Mouse (Mus musculus) kidney, postnatal 4 days (tissue): ENCODE results near the gene Olfr866.

ENCODE experiments used
- DNase-seq, 2 experiments: peaks; one replicate each; pipeline ENCODE4 v3.0.0; 2021; ENCODE audit warnings: mixed read lengths in 2 of 2

The Olfr866 gene

DNA sequence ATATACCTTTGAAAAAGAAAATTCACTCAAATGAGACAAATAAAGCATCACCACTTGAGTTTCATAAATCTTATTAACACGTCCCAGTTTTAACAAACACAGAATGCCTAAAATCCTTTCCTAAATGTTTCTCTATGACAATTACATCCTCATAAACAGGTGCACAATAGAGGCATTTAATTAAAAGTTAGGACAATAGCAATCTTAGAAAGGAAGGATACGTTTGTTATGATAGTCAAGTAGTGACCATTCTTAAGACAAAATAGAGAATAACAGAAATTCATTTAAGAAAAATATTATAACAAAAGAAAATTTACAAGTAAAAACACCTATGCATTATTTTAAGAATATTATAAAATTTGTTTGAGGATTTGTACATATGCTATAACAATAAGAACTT, at the start of gene Olfr866:
TSS of gene Olfr866 (minus strand) at position 101 of the 400 bp plus-strand sequence.
- no peak for DNase-seq

DNA sequence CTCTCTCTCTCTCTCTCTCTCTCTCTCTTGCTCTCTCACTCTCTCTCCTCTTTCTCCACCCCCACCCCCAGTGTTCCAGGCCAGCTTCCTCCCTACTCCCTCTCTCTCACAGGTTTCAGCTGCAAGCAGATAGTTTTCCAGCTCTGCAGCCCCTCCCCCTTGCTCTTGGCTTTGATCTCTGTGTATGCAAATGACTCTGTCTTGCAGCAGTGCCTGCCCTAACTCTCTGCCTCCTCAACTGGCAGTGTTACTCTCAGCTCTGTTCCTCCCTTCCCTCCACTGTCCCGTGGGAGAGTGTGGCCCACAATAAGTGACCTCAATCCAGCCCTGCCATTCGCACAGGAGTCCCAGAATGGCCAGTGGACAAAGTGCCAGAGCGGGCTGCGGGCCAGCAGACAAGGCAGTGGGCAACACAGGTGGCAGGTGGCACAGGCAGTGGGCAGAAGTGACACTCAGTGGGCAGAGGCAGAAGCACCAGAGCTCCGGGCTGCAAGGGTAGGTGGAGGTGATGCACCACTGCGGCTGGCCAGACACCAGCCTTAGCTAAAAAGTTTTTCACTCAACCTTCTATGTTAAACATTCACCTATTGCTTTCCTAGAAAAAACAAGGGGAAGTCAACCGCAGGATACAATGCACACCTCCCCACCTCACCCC, 45.8 kb upstream of the Olfr866 start:
- peak; percentile 26 to 60 for DNase-seq

- DNase-seq = no peak
Measured at GRCm38 (mm10) chr9:20071291-20071690, 43.5 kb upstream of the Olfr866 start.

DNA sequence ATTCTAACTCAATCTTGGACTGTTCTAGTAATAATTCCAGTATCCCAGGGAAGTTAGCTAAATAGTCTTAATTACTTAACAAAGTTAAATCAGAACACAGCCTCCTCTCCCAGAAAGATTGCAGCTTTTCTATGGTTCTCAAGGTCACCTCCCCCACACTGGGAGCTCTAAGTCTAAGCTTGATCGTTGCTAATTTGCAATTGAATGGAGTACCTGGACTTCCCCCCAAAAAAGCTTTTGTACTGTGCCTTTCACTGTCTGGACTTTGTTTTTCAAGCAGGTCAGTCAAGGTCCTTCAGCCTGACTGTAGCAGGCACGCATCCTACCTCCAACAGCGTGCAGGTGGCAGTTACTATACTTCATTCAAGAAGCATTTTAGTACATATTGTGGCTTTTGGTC, 42.4 kb upstream of the Olfr866 start:
- no peak for DNase-seq

- no peak for DNase-seq
Measured at GRCm38 (mm10) chr9:20057462-20057861, 29.6 kb upstream of the Olfr866 start, which contains the start of gene Olfr867. Gene Olfr867 (minus strand): TSS chr9:20057562.

GRCm38 (mm10) chr9:20047964-20048363, 20.1 kb upstream of the Olfr866 start:
- no peak for DNase-seq
